Mouse (Mus musculus) small intestine, adult 2 months (tissue): ENCODE measurements around the gene Rfx5. TPM values are rescaled to one million over a fixed set of nuclear protein-coding genes. Genes with fewer than 3 reads are reported as not detected.
A peak's percentile ranks its signal among the peaks of the same experiment; 100 is the strongest.

ENCODE experiments used
- H3K27ac ChIP-seq: fragments of 200-500 bp; 2 replicates; pipeline ENCODE4 v1.5.1; 2012; ENCODE audit warnings: low read depth, low read length, control low read depth, inconsistent platforms; ENCODE audit not compliant: insufficient read depth
- H3K27me3 ChIP-seq: fragments of 200-500 bp; 2 replicates; pipeline ENCODE4 v1.6.1; 2012; ENCODE audit warnings: mild to moderate bottlenecking, moderate library complexity, low read length, inconsistent platforms; ENCODE audit not compliant: control insufficient read depth, insufficient read depth
- H3K36me3 ChIP-seq: fragments of 200-500 bp; 2 replicates; pipeline ENCODE4 v1.6.1; 2012; ENCODE audit warnings: mild to moderate bottlenecking, low read length, control low read depth, inconsistent platforms; ENCODE audit not compliant: control insufficient read depth, insufficient read depth
- H3K4me1 ChIP-seq: fragments of 200-500 bp; 2 replicates; pipeline ENCODE4 v1.6.1; 2012; ENCODE audit warnings: low read length, inconsistent platforms, mixed read lengths; ENCODE audit not compliant: control insufficient read depth, insufficient read depth, insufficient read length
- H3K4me3 ChIP-seq: fragments of 200-500 bp; 2 replicates; pipeline ENCODE4 v1.5.1; 2012; ENCODE audit warnings: low read depth, mild to moderate bottlenecking, control low read depth, inconsistent platforms, low read length, moderate library complexity
- CTCF ChIP-seq: fragments of 200-500 bp; IDR thresholded peaks from 2 replicates; pipeline ENCODE4 v1.5.1; 2012; ENCODE audit warnings: low read depth, mild to moderate bottlenecking, control low read depth, inconsistent platforms, low read length, moderate library complexity, mixed read lengths; ENCODE audit not compliant: insufficient replicate concordance, insufficient read length; ENCODE audit errors: extremely low read depth
- POLR2A ChIP-seq: fragments of 200-500 bp; IDR thresholded peaks from 2 replicates; pipeline ENCODE4 v1.6.1; 2012; ENCODE audit warnings: low read depth, mild to moderate bottlenecking, control low read depth, inconsistent platforms, low read length, moderate library complexity
- WGBS: fragments of 180-500 bp; shearing (Covaris S2); methylation state at CpG from one replicate; pipeline ENCODE4 v1.1.7; 2018; 5-methylcytosine and 5-hydroxymethylcytosine counted together
- polyA plus RNA-seq: library from polyadenylated mRNA; depleted of rRNA; stranded (reverse); fragments of >200 nt; gene quantifications from 2 replicates; pipeline ENCODE4 v1.2.3, GENCODE M21; 2012

Rfx5 gene
- polyA plus RNA-seq, 1 experiment = 5.7 TPM

- no peaks in the 10 kb centered on the region for H3K27me3 ChIP-seq
- TF ChIP-seq CTCF = no peak
- TF ChIP-seq POLR2A = no peak
- H3K36me3 ChIP-seq = peaks cover 33% of the 10 kb centered on the region
- H3K4me3 ChIP-seq = no peak overlapping the region
- H3K4me1 ChIP-seq = no peaks in the 10 kb centered on the region
- H3K27ac ChIP-seq = no peak overlapping the region
- WGBS = 54% methylated on average over 5 of the region's 5 CpGs
Measured at GRCm38 (mm10) chr3:94960322-94960721, 6.4 kb downstream of the Rfx5 start.

GRCm38 (mm10) chr3:94964989-94965388 lies 11.1 kb downstream of the Rfx5 start:
- no peaks in the 10 kb centered on the region for H3K27me3 ChIP-seq
- no peak overlapping the region for H3K27ac ChIP-seq
- 97% methylated on average over 1 of the region's 1 CpGs for WGBS
- no peaks in the 10 kb centered on the region; the same call in 1 of the 2 replicates for H3K36me3 ChIP-seq
- H3K4me1 ChIP-seq = no peaks in the 10 kb centered on the region
- TF ChIP-seq CTCF = no peak
- no peak for TF ChIP-seq POLR2A
- H3K4me3 ChIP-seq = no peak overlapping the region

- Histone ChIP-seq H3K36me3 (no peaks in the 10 kb centered on the region; the same call in 1 of the 2 replicates), H3K4me1 (no peaks in the 10 kb centered on the region), H3K4me3 (no peak overlapping the region), H3K27ac (no peak overlapping the region), H3K27me3 (no peaks in the 10 kb centered on the region)
- TF ChIP-seq CTCF = no peak
- TF ChIP-seq POLR2A = no peak
- 69% methylated on average over 1 of the region's 1 CpGs for WGBS
Measured at GRCm38 (mm10) chr3:94965878-94966277, 12.0 kb downstream of the Rfx5 start.

- no peak overlapping the region for H3K27ac ChIP-seq
- WGBS = 82% methylated on average over 3 of the region's 3 CpGs
Measured at GRCm38 (mm10) chr3:94972552-94972951, 18.7 kb downstream of the Rfx5 start.

GRCm38 (mm10) chr3:94973620-94974019 lies 19.7 kb downstream of the Rfx5 start:
- WGBS = 83% methylated on average over 5 of the region's 5 CpGs
- TF ChIP-seq CTCF (no peak), POLR2A (no peak)
- Histone ChIP-seq H3K4me3 (no peak overlapping the region), H3K36me3 (no peaks in the 10 kb centered on the region; the same call in 1 of the 2 replicates), H3K4me1 (no peaks in the 10 kb centered on the region), H3K27me3 (no peaks in the 10 kb centered on the region), H3K27ac (no peak overlapping the region)

More at GRCm38 (mm10) chr3:94972552-94972951, 18.7 kb downstream of the Rfx5 start:
- TF ChIP-seq POLR2A (no peak), CTCF (no peak)
- Histone ChIP-seq H3K27me3 (no peaks in the 10 kb centered on the region), H3K4me1 (no peaks in the 10 kb centered on the region), H3K36me3 (no peaks in the 10 kb centered on the region), H3K4me3 (no peak overlapping the region)

GRCm38 (mm10) chr3:94974026-94974527 lies 20.2 kb downstream of the Rfx5 start:
- Histone ChIP-seq H3K36me3 (no peaks in the 10 kb centered on the region; the same call in 1 of the 2 replicates), H3K4me3 (peak overlapping the region; percentile 19), H3K4me1 (no peaks in the 10 kb centered on the region), H3K27ac (no peak overlapping the region), H3K27me3 (no peaks in the 10 kb centered on the region)
- WGBS = 15% methylated on average over 9 of the region's 9 CpGs
- TF ChIP-seq CTCF = no peak
- no peak for TF ChIP-seq POLR2A

- Histone ChIP-seq H3K4me1 (no peaks in the 10 kb centered on the region), H3K4me3 (peak within 1 kb of the TSS; percentile 87), H3K36me3 (no peaks in the 10 kb centered on the region; the same call in 1 of the 2 replicates), H3K27me3 (no peaks in the 10 kb centered on the region), H3K27ac (peak within 1 kb of the TSS; percentile 91)
- under 1% methylated on average over 51 of the region's 57 CpGs for WGBS
- TF ChIP-seq CTCF = no peak
- TF ChIP-seq POLR2A = peak; percentile 46; the same call in 1 of the 2 replicates
Measured at GRCm38 (mm10) chr3:94974528-94975422, 20.9 kb downstream of the Rfx5 start, which contains the start of gene Pi4kb. Gene Pi4kb, plus strand, starts transcription at chr3:94974731.
